Mouse (Mus musculus) inflammation-experienced regulatory T-cells, adult 6 months (primary cell): ENCODE measurements at regions not wholly inside any gene's neighbourhood (a gene's known extent, or its start where the extent isn't known, plus 50 kb on each side); places are given as distances from the start of the nearest gene placed in this dataset.

Experiments used
- ATAC-seq: one replicate; pipeline ENCODE4 v1.8.0; 2017

GRCm38 (mm10) chr15:67434284-67434683 lies 933.6 kb upstream of the Lrrc6 start:
- ATAC-seq, result peak; percentile 81

DNA sequence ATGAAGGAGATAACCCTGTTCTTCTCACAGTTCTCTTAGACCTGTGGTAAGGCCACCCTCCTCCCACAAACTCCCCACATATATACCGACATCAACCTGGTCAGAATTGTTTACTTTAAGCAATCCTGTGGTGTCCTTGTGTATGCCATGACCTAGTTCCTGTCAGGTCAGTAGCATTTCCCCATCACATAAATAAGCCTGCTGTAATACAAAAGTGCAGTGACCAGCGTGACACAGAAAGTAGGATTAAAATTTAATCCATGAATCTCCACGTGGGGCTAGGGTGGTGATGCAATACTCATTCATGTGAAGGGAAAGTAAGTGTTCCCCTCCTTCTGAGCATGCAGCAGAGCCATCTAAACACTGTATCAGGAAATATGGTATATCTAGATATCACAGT lies 923.2 kb upstream of the Lrrc6 start:
- ATAC-seq, result no peak

- ATAC-seq, result no peak
These were observed 921.7 kb upstream of the Lrrc6 start for GRCm38 (mm10) chr15:67422277-67422953.

GRCm38 (mm10) chr15:67420776-67421175 lies 920.1 kb upstream of the Lrrc6 start:
- no peak for ATAC-seq

GRCm38 (mm10) chr15:67419733-67420132 lies 919.0 kb upstream of the Lrrc6 start:
- ATAC-seq, result no peak

- ATAC-seq, result no peak
These were observed 917.0 kb upstream of the Lrrc6 start for GRCm38 (mm10) chr15:67417742-67418163.

DNA sequence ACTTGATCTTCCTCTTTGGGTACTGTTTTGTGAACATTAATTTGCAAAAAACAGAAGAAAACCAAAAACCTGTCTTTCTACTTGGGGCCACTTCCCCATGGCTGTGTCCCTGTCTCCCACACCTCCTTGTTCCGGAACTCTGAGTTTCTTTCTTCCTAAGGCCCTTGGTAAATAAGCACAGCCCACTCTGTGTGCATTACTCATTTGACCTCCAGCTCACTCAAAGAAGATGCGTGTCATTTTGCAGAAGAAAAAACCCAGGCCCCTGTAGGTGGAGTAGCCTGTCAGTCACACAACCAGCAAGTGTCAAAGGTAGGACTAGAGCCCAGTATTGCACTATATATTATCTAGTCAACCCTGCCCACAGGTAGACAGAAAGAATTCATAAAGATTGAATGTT lies 915.1 kb upstream of the Lrrc6 start:
- no peak for ATAC-seq

DNA sequence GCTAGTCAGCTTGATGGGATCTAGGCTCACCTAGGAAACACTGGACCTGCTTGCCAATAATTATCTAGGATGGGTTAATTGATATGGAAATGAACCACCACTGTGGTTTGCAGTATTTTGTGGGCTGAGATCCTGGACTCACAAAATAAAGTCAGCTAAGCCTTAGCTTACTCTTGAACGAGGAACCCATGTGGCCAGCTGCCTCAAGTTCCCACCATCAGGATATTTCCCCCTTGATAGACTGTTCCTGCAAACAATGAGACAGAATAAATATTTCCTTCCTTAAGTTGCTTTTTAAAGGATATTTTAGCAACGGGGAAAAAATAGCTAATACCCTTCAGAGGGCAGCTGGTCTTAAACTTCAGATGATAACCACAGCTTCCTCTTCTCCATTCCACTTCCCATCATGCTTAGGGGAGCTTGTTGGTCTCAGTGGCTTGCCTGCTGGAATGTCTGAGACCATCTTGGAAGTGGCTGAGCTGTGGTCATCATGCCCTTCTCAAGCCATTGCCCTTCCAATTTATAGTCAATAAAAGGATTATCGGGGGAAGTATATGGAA lies 913.7 kb upstream of the Lrrc6 start:
- ATAC-seq, result no peak

GRCm38 (mm10) chr15:67413581-67413980 lies 912.9 kb upstream of the Lrrc6 start:
- no peak for ATAC-seq

GRCm38 (mm10) chr15:67412394-67412793 lies 911.7 kb upstream of the Lrrc6 start:
- ATAC-seq, result no peak

- no peak for ATAC-seq
These were observed 910.9 kb upstream of the Lrrc6 start for GRCm38 (mm10) chr15:67411657-67412056.

GRCm38 (mm10) chr15:67410012-67410411 lies 909.3 kb upstream of the Lrrc6 start:
- ATAC-seq, result peak; percentile 96

DNA sequence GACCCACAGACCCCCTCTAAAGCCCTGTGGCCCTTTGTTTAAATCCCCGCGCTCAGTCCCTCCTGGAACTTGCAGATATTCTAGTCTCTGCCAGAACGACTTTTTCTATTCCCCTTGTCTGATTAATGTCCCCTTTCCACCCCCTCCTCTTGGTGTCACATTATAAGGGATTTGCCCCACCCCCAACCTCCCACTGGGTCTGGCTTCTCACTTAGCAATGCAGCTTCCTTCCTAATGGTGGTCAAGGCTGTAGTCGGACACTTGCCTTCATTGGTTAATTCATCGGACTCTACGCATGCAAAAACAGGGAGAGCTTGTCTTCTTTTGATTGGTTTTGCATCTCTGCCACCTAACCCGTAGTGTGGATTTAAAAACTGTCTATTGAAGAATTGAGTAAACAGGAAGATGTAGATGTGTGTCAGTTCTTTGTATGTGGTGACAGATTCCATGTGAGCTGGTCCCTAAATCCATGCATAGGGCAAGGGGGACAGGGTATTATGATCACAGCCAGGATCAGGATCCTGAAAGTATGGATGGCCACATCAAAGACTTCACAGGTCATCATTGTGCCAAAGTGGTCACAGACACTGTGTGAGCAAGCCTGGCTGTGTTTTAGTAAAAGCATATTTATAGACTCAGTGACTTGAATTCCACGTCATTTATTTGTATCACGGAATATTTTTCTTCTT lies 908.3 kb upstream of the Lrrc6 start:
- ATAC-seq, result no peak

- no peak for ATAC-seq
These were observed 906.5 kb upstream of the Lrrc6 start for GRCm38 (mm10) chr15:67407244-67407643.

- ATAC-seq, result peak; percentile 30
These were observed 904.8 kb upstream of the Lrrc6 start for GRCm38 (mm10) chr15:67405523-67405922.

GRCm38 (mm10) chr15:67405011-67405410 lies 904.3 kb upstream of the Lrrc6 start:
- no peak for ATAC-seq

GRCm38 (mm10) chr15:67402310-67402709 lies 901.6 kb upstream of the Lrrc6 start:
- no peak for ATAC-seq

GRCm38 (mm10) chr15:67397269-67397668 lies 896.6 kb upstream of the Lrrc6 start:
- no peak for ATAC-seq

- ATAC-seq, result no peak
These were observed 894.4 kb upstream of the Lrrc6 start for GRCm38 (mm10) chr15:67395114-67395513.

- no peak for ATAC-seq
These were observed 891.2 kb upstream of the Lrrc6 start for GRCm38 (mm10) chr15:67391918-67392317.

GRCm38 (mm10) chr15:67388514-67388913 lies 887.8 kb upstream of the Lrrc6 start:
- ATAC-seq, result no peak

DNA sequence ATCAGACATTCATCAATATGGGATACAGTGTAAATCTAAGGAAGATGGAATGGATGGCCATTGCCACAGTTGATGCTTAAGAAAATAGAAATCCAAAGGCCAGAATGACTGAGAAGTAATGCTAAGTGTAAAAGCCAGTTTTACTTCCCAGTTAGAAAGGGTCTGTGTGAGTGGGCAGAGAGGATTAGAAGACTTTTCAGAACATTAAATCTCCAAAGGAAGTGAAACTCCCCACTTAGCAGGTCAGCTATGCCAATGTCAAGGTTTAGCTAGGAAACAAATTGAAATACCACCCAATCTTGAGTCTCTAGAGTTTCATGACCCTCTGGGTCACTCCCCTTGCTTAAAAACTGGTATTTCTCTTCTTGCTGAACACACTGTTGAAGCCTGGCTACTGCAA lies 886.2 kb upstream of the Lrrc6 start:
- no peak for ATAC-seq

GRCm38 (mm10) chr15:67373599-67373998 lies 872.9 kb upstream of the Lrrc6 start:
- no peak for ATAC-seq

DNA sequence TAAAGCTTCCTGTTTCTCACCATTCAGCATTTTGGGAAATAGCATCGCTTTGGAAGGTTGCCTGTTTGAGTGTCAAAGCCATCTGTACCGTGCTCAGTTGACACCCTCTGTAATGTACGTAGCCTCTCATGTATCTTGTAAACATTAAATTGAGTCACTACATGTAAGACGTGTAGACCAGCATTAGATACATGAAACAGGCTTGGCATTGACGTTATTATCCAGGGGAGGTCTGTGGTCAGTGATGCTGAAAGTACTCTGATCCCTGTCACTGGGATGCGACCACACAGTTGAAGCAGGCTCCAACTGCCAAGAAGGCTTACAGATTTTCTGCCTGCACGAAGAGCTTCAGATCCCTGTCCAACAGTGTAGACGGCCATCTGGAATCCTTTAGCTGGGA lies 872.3 kb upstream of the Lrrc6 start:
- no peak for ATAC-seq
